Mouse (Mus musculus): Measurements from ENCODE around the gene Sat1. TPM values are rescaled to one million over a fixed set of nuclear protein-coding genes. Genes with fewer than 3 reads are reported as not detected.

Sat1 gene
- polyA plus RNA-seq, 1 experiment = not detected

DNA sequence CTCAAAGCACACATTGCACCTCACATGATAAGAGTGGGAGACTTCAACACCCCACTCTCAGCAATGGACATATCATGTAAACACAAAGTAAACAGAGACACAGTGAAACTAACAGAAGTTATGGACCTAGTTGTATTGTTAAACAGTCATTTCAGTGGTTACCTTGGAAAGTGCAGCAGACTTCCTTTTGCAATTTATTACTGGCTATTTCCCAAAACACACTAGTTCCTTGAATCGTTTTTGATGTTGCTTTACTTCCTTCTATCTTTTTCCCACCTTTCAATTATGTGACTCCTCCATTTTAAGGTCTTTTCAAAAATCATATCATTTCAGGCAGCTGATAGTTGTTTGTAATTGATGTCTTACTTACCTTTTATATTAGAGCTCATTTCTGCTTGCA lies 44.5 kb downstream of the Sat1 start:
- WGBS = 62% methylated on average over 1 of the region's 1 CpGs
- TF ChIP-seq CTCF (IDR thresholded peaks at IDR 0.05; ENCODE audit: insufficient read depth, low read depth, low read length) (no peak), POLR2A (IDR thresholded peaks at IDR 0.05; ENCODE audit: insufficient read depth, low read depth, low read length) (no peak)
- H3K4me1 ChIP-seq (ENCODE audit: control insufficient read depth, insufficient read depth, low read length) = no peaks in the 10 kb centered on the region
- H3K27ac ChIP-seq (ENCODE audit: insufficient read depth, low read depth, low read length) = no peak overlapping the region
- no peak overlapping the region for H3K4me3 ChIP-seq (ENCODE audit: insufficient read depth, low read depth, low read length)

DNA sequence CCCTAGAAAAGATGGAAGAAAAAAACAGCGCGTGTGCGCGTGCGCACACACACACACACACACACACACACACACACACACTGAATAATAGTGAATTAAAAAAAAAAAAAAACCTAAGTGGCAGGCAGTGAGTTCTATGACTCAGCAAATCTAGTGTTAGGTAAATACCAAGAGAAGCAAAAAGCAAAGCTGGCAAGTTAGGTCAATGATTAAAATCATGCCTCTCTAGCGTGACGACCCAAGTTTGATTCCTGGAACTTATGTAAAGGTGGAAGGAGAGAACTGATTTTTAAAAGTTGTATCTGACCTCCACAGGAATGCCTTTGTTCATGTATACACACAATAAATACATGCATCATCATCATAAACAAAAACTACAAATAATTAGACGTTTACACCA lies 46.4 kb downstream of the Sat1 start:
- Histone ChIP-seq H3K4me1 (ENCODE audit: control insufficient read depth, insufficient read depth, low read length) (no peaks in the 10 kb centered on the region), H3K4me3 (ENCODE audit: insufficient read depth, low read depth, low read length) (no peak overlapping the region), H3K27ac (ENCODE audit: insufficient read depth, low read depth, low read length) (no peak overlapping the region)
- WGBS = 92% methylated on average over 8 of the region's 8 CpGs
- no peak for TF ChIP-seq CTCF (IDR thresholded peaks at IDR 0.05; ENCODE audit: insufficient read depth, low read depth, low read length)
- no peak for TF ChIP-seq POLR2A (IDR thresholded peaks at IDR 0.05; ENCODE audit: insufficient read depth, low read depth, low read length)

DNA sequence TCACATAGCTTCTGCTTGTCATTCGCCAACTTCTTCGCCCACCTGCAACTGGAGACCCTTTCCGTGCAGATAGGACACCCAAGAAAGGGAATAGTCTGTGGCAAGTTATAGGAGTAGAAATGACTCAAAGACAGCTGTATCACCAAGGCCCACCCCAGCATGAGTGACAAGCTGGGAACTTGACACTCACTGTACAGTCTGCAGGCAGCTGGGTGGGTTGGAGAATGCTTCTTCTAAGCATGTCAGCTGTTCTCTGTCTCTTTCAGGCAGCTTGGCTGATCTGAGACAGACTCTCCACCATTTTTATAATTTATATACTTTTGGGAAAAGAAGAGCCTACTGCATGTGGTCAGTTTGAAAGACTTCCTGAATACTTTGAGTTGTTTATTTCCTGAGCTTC lies 48.6 kb downstream of the Sat1 start:
- Histone ChIP-seq H3K4me3 (ENCODE audit: insufficient read depth, low read depth, low read length) (no peak overlapping the region), H3K4me1 (ENCODE audit: control insufficient read depth, insufficient read depth, low read length) (no peaks in the 10 kb centered on the region), H3K27ac (ENCODE audit: insufficient read depth, low read depth, low read length) (no peak overlapping the region)
- TF ChIP-seq POLR2A (IDR thresholded peaks at IDR 0.05; ENCODE audit: insufficient read depth, low read depth, low read length) (no peak), CTCF (IDR thresholded peaks at IDR 0.05; ENCODE audit: insufficient read depth, low read depth, low read length) (no peak)
- WGBS = 93% methylated on average over 3 of the region's 3 CpGs

DNA sequence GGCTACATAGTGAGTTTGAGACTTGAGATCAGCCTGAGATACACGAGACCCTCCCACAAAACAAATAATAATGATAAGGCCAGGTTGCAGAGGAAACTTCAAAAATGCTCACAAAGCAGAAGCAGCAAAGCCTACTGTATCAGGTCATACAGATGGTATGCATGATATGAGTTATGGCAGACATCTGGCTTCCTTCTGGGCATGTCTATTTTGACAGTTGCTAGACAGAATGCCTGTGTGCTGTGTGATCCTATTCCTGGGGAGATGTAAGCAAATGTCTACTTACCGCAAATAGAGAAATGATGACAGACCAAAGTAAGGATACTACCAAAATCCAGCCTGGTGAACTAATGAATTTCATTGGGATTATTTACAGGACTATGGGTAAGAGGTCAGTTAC lies 49.9 kb downstream of the Sat1 start:
- Histone ChIP-seq H3K4me1 (ENCODE audit: control insufficient read depth, insufficient read depth, low read length) (no peaks in the 10 kb centered on the region), H3K4me3 (ENCODE audit: insufficient read depth, low read depth, low read length) (no peak overlapping the region), H3K27ac (ENCODE audit: insufficient read depth, low read depth, low read length) (no peak overlapping the region)
- no peak for TF ChIP-seq POLR2A (IDR thresholded peaks at IDR 0.05; ENCODE audit: insufficient read depth, low read depth, low read length)
- no peak for TF ChIP-seq CTCF (IDR thresholded peaks at IDR 0.05; ENCODE audit: insufficient read depth, low read depth, low read length)
- 83% methylated on average over 2 of the region's 2 CpGs for WGBS

DNA sequence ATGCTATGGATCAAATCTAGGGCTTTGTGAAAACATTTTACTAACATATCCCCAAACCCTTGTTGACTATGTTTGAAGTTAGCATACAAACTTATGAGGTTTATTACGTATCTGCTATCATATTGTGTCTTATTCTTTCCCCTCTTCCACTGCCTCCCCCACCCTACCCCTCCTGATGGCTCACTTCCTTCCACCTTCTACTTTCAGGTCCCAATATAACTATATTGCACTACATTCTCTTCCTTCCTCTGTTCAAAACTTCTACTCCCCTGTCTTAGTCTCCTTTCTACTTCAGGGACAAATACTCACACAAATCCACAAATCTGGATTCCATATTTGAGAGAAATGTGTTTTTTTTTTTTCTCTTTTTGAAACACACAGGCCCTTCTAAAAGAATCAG lies 52.7 kb downstream of the Sat1 start:
- Histone ChIP-seq H3K4me3 (ENCODE audit: insufficient read depth, low read depth, low read length) (no peak overlapping the region), H3K27ac (ENCODE audit: insufficient read depth, low read depth, low read length) (no peak overlapping the region), H3K4me1 (ENCODE audit: control insufficient read depth, insufficient read depth, low read length) (no peaks in the 10 kb centered on the region)
- 82% methylated on average over 1 of the region's 1 CpGs for WGBS
- TF ChIP-seq POLR2A (IDR thresholded peaks at IDR 0.05; ENCODE audit: insufficient read depth, low read depth, low read length) = no peak
- no peak for TF ChIP-seq CTCF (IDR thresholded peaks at IDR 0.05; ENCODE audit: insufficient read depth, low read depth, low read length)

Other genes starting within 250 kb of the Sat1 start
- not detected in 2 replicates for gene Magea8, start 220.6 kb downstream of the Sat1 start, polyA plus RNA-seq (2012; ENCODE audit: insufficient read depth, insufficient read length, low replicate concordance, missing spikeins)
- gene Magea5, start 153.3 kb downstream of the Sat1 start, polyA plus RNA-seq (2012; ENCODE audit: insufficient read depth, insufficient read length, low replicate concordance, missing spikeins) = not detected in 2 replicates
- not detected in 2 replicates for gene Magea1, start 126.7 kb downstream of the Sat1 start, polyA plus RNA-seq (2012; ENCODE audit: insufficient read depth, insufficient read length, low replicate concordance, missing spikeins)
- not detected in 2 replicates for gene Magea2, start 122.8 kb downstream of the Sat1 start, polyA plus RNA-seq (2012; ENCODE audit: insufficient read depth, insufficient read length, low replicate concordance, missing spikeins)
- not detected in 2 replicates for gene Cldn34b2, start 88.0 kb downstream of the Sat1 start, polyA plus RNA-seq (2012; ENCODE audit: insufficient read depth, insufficient read length, low replicate concordance, missing spikeins)
- gene Acot9, start 46.0 kb upstream of the Sat1 start, polyA plus RNA-seq (2012; ENCODE audit: insufficient read depth, insufficient read length, low replicate concordance, missing spikeins) = not detected in 2 replicates
- gene Prdx4, start 124.3 kb upstream of the Sat1 start, polyA plus RNA-seq (2012; ENCODE audit: insufficient read depth, insufficient read length, low replicate concordance, missing spikeins) = not detected in 2 replicates